Mouse (Mus musculus) heart, adult 8-10 months (tissue): Measurements from ENCODE around the gene Aldoart2. TPM values are rescaled to one million over a fixed set of nuclear protein-coding genes. Genes with fewer than 3 reads are reported as not detected.
"Not testable (repeated sequence)": the region's sequence is repeated elsewhere in the genome, so short reads cannot be mapped to it uniquely, and the experiment has no call there.

Experiments
- DNase-seq: peaks from one replicate; pipeline ENCODE4 v3.0.0; 2022; ENCODE audit warnings: low spot score
- total RNA-seq, 4 experiments: library from RNA; stranded (reverse); gene quantifications; 2 replicates each; pipeline ENCODE4 v1.2.4; 2022

Gene Aldoart2
- total RNA-seq, 4 experiments from 2014 or later: 0.16 TPM; not detected in 3

DNA sequence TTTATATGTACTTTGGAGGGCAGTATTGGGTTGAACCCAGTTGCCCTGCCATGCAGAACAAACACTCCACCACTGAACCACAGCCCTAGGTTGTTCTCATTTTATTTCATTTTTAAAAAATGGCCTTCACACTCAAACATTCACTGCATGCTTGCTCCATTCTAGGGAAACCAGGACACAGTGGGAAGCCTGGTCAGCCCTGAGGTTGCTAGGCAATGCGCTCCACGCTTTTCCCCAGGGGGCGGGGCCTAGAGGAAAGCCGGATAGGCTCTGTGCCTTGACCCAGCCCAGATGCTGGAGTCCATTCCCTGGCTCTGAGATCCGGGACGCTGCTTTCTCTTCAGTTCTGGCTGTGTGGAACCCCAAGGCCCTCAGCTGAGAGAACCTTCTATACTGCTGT lies 8.8 kb downstream of the Aldoart2 start:
- no peak for DNase-seq

DNA sequence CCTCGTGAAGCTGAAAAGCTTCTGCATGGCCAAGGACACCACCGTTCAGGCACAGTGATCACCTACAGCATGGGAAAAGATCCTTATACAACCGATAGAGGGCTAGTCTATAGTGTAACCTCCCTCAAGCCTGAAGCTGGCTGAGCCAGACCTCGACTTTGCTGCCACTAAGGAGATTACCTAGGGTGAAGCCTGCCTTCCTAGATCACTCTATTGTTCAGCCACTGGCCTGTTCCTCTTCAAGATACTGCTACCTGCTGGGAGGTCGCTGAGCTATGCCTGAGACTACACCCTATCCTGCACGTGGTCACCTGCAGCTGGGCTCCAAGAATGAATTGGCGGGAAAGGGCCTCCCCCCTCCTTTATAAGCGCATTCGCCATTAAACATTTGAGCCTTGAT lies 21.9 kb downstream of the Aldoart2 start:
- DNase-seq: not testable (repeated sequence)

DNA sequence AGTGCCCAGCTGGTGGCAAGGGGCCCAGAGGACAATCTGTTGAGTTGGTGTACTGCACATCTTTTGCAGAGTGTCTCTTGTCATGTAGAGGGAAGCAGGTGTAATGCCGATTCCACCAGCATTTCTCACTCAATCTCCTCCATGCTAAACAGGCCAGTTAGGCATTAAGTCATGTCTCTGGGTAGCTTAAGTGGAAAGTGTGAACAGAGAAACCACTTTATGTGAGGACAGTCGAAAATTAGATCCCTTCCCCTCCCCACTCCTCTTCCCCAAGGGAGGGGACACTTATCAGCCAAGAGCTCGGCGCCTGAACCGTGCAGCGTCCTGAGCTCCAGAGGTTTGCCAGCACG lies 33.5 kb downstream of the Aldoart2 start:
- no peak for DNase-seq

DNA sequence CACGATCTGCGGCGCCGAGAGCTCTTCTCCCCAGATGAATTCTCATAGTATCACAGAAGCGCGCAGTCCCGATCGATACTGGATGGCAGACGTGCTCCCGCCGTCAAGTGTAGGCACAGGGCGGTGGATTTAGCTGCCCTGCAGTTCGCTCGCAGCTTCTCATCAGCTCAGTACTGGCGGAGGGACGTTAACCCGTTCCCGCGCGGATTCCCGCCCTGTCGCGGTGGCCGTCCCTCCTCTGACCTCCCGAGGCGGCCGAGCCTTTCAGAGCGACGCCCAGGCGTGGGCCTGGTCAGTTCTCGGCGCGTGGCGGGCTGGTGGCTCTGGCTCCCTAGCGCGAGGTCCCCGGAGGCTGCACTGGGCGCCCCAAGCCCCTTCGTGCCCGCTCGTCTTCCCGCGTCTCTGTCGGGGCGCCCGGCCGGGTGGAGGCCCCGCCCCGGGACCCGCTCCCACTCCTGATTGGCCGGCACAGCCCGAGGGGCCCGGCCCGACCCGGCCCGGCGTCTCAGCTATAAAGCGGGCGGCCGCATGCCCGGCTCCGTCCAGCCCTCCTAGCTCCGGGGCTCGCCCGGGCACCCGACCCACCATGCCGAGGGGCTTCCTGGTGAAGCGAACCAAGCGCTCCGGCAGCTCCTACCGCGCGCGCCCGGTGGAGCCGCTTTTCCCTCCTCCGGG lies 34.0 kb downstream of the Aldoart2 start, which contains the start of gene Insm2:
Gene Insm2, plus strand, starts transcription at position 541 of the 675 bp plus-strand sequence.
- no peak for DNase-seq

DNA sequence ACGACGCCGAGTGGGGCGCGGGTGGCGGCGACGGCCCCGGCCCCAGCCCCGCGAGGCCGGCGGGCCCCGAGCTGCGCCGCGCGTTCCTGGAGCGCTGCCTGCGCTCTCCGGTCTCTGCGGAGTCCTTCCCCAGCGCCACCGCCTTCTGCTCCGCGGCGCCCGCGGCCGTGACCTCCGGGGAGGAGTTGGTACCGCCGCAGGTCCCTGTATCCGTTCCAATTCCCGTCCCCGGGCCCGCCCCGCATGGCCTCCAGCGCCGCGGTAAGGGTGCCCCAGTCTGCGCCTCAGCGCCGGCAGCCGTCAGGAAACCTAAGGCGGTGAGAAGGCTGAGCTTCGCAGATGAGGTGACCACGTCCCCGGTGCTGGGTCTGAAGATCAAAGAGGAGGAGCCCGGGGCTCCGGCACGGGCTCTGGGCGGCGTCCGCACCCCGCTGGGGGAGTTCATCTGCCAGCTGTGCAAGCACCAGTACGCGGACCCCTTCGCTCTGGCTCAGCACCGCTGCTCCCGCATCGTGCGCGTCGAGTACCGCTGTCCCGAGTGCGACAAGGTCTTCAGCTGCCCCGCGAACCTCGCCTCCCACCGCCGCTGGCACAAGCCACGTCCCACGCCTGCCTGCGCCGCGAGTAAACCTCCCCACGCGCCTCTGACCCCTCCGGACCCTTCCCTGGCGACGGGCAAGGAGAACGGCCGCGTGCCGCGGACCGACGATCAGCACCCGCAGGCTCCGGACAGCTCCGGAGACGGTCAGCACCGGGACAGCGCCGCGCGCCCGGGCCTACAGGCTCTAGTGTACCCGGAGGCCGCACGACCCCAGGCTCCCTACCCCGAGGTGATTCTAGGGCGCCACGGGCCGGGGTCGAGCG lies 34.8 kb downstream of the Aldoart2 start:
- peak; percentile 7 for DNase-seq

DNA sequence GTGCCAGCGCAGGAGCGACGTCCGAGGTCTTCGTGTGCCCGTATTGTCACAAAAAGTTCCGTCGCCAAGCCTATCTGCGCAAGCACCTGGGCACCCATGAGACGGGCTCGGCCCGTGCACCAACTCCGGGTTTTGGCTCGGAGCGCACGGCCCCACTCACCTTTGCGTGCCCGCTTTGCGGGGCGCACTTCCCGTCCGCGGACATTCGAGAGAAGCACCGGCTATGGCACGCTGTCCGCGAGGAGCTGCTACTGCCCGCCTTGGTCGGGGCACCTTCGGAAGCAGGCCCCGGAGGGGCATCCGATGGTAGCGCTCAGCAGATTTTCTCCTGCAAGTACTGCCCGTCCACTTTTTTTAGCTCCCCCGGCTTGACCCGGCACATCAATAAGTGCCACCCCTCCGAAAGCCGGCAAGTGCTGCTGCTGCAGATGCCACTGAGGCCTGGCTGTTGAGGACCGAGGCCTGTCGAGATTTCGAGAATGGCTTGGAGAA lies 35.5 kb downstream of the Aldoart2 start:
- no peak for DNase-seq

DNA sequence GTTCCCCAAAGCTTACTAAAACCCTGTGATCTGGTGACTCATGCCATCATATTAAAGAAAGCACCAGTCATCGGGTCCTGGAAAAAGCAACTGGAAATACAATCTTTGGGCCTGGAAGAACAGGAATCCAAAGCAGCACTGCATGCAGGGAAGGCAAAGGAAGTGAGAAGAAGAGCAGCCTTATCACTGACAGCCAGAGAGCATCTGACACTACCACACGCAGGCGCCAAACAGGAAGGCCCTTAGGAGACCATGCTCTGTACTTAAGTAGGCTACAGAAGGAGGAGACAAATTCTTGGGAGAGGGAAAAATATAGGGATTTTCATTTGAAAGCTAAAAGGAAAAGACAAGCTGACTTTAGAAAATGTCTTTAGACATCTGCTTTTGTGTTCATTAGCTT lies 39.4 kb downstream of the Aldoart2 start:
- DNase-seq: no peak

DNA sequence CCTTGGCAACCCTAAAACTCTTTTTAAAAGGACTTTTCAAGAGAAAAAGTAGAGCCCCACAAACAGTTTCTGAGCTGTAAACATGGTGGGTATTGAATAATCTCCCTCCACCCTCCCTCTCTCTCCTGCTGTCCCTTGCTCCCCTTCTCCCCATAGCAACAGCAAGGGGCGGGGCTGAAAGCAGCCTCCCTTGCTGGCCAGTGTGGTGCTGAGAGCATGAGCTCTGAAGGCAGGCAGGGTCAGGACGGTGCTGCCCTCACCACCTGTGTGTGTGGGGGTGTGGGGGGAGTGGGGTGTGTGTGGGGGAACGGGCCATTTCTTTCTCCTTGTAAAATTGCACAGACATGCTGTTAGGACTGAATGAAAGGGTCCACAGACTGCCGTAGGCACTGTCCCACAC lies 42.9 kb downstream of the Aldoart2 start:
- no peak for DNase-seq

DNA sequence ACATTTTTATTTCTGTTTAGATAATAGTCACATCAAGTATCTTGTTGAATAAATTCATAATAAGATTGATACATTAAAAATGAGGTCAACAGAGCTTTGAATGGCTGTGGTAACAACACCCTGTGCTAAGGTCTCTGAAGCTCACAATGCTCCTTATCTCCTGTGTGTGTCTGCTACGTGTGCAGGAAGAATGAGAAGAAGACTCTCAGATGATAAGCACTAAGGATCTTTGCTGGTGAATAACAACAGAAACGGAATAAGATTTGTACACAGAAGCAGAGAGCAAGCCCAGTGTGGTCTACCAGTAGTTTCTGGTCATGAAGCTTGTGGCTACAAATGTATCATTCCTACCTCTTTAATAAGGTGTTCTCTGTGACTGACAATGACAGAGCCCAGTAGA lies 45.8 kb downstream of the Aldoart2 start:
- DNase-seq: no peak

Other genes with a start within 250 kb of the Aldoart2 start
- 100 to 1,000 TPM; 149 to 159 (median 156) TPM for gene Psma6, start 181.0 kb upstream of the Aldoart2 start, total RNA-seq
- 10 to 100 TPM; 27.4 to 65.8 (median 39.3) TPM for gene Nfkbia, start 72.6 kb upstream of the Aldoart2 start, total RNA-seq
- gene Insm2, start 34.2 kb downstream of the Aldoart2 start, total RNA-seq: not detected